Mouse (Mus musculus) kidney, embryonic 16.5 days (tissue): ENCODE results near the gene Mier3. TPM values are rescaled to one million over a fixed set of nuclear protein-coding genes. Genes with fewer than 3 reads are reported as not detected.

Source experiments
- ATAC-seq: fragments of 200-750 bp; cut with Nextera tagmentation; 2 replicates; pipeline ENCODE4 v1.8.0; 2017; ENCODE audit warnings: moderate TSS enrichment; ENCODE audit not compliant: low FRiP score, low TSS enrichment
- H3K27ac ChIP-seq: fragments of 300-500 bp; sonication (generic); 2 replicates; pipeline ENCODE4 v1.5.1; 2014; ENCODE audit warnings: low read length
- H3K27me3 ChIP-seq: fragments of 300-500 bp; sonication (generic); 2 replicates; pipeline ENCODE4 v1.6.1; 2014; ENCODE audit warnings: low read length, control low read depth, mixed read lengths; ENCODE audit not compliant: insufficient read depth
- H3K36me3 ChIP-seq: fragments of 300-500 bp; sonication (generic); 2 replicates; pipeline ENCODE4 v1.6.1; 2014; ENCODE audit warnings: low read length, control low read depth, mixed read lengths; ENCODE audit not compliant: insufficient read depth
- H3K4me1 ChIP-seq: fragments of 300-500 bp; sonication (generic); 2 replicates; pipeline ENCODE4 v1.6.1; 2014; ENCODE audit warnings: low read length, control low read depth, mixed read lengths; ENCODE audit not compliant: insufficient read depth
- H3K4me2 ChIP-seq: fragments of 300-500 bp; sonication (generic); replicated peaks from 2 replicates; pipeline ENCODE4 v1.6.1; 2014; ENCODE audit warnings: low read depth, low read length
- H3K4me3 ChIP-seq: fragments of 300-500 bp; sonication (generic); 2 replicates; pipeline ENCODE4 v1.5.1; 2014; ENCODE audit warnings: mild to moderate bottlenecking, low read length
- H3K9ac ChIP-seq: fragments of 300-500 bp; sonication (generic); replicated peaks from 2 replicates; pipeline ENCODE4 v1.6.1; 2014; ENCODE audit warnings: low read length
- H3K9me3 ChIP-seq: fragments of 300-500 bp; sonication (generic); 2 replicates; pipeline ENCODE4 v1.6.1; 2016; ENCODE audit warnings: low read length, control low read depth
- WGBS: fragments of 180-500 bp; shearing (Covaris S2); extraction: QIAGEN DNeasy Blood & Tissue Kit; methylation state at CpG from one replicate; pipeline ENCODE4 v1.1.7; 2014; 5-methylcytosine and 5-hydroxymethylcytosine counted together
- polyA plus RNA-seq: library from polyadenylated mRNA; unstranded; fragments of >200 nt; fragmentation: Nextera tagmentation; extraction: Ambion mirVana; gene quantifications from 2 replicates; pipeline ENCODE4 v1.2.1, GENCODE M21; 2015

Mier3 gene
- 18.3 and 21.0 TPM in 2 replicates for polyA plus RNA-seq

GRCm38 (mm10) chr13:111680679-111681078 lies at the start of gene Mier3:
Gene Mier3 (plus strand): TSS chr13:111680979.
- Histone ChIP-seq H3K27ac (no peak within 1 kb of the TSS), H3K27me3 (no peaks in the 10 kb centered on the region), H3K4me3 (no peak within 1 kb of the TSS), H3K36me3 (no peaks in the 10 kb centered on the region), H3K9me3 (no peaks in the 10 kb centered on the region), H3K4me2 (no peak within 1 kb of the TSS), H3K4me1 (peaks cover 4% of the 10 kb centered on the region; the same call in 1 of the 2 replicates), H3K9ac (no peak within 1 kb of the TSS)
- 87% methylated on average over 4 of the region's 4 CpGs for WGBS
- no peak for ATAC-seq

DNA sequence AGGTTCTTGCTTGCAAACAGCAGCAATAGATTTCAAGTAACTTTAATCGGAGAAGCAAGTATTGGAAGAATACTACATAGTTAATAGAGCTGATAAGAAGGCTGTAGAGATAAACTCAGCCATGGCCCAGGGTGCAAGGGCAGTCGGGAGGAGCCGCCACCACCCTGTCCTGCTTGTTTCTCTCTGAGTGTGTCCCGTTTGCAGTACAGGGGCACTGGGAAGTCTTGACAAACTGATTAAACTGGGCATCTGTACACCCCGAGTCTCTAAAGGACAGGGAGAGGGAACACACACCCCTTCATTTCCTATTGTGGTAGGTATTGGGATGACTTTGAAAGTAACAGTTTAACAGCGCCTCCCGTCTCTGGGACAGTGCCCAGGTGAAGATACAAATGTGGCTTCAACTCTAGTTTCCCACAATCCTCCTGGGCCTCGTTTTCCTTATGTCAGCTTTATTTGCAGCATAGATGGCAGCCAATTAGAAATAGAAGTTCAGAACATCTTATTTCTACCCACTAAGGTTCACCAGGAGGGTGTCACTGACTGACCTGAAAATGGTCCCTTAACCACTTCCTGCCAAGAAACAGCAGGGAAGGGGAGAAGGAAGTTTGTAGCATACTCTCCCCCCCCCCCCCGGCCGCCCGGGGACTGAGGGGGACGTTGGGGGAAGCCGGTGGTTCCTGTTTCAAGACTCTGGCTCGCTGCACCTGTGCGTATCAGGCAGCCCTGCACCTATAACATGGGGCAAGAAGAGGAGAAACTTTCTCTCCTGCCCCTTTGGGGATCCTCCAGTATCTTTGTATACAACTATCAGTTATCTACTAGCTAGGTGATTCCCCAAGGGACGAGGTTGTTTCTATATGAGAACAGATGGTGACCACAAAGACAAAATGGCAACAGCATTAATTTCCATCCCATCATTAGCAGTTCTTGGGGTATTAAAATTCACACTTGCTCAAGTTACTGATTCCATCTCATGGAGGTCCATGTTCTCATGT lies 46.3 kb upstream of the Mier3 start:
- 86% methylated on average over 16 of the region's 16 CpGs for WGBS
- H3K36me3 ChIP-seq, result no peaks in the 10 kb centered on the region
- no peak overlapping the region for H3K27ac ChIP-seq
- H3K27me3 ChIP-seq, result no peaks in the 10 kb centered on the region
- peaks cover 7% of the 10 kb centered on the region for H3K9me3 ChIP-seq
- no peaks in the 10 kb centered on the region for H3K4me1 ChIP-seq
- no peak overlapping the region for H3K4me2 ChIP-seq
- ATAC-seq, result no peak
- no peak overlapping the region for H3K4me3 ChIP-seq
- H3K9ac ChIP-seq, result no peak overlapping the region

DNA sequence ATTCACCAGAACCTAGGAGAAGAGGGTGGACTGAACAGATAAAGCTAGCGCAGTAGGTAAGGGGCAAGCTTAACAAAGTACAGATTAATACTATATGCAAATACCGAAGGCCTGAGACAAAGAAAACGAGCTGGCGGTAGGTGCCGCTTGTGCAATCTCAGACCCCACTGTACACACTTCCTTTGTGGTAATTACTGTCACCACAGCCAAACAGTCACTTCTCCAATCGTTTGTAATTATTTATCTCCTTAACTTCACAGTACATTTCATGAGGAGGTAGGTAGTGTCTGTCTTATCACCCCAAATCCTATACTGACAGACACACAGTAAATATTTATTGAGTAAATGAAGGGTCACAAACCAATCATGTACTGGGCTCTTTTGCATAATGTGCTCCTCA lies 40.5 kb upstream of the Mier3 start:
- H3K27ac ChIP-seq, result no peak overlapping the region
- no peaks in the 10 kb centered on the region for H3K27me3 ChIP-seq
- no peaks in the 10 kb centered on the region for H3K4me1 ChIP-seq
- peaks cover 7% of the 10 kb centered on the region for H3K9me3 ChIP-seq
- H3K4me2 ChIP-seq, result no peak overlapping the region
- H3K4me3 ChIP-seq, result no peak overlapping the region
- WGBS, result 90% methylated on average over 6 of the region's 6 CpGs
- no peak for ATAC-seq
- no peaks in the 10 kb centered on the region for H3K36me3 ChIP-seq
- no peak overlapping the region for H3K9ac ChIP-seq

GRCm38 (mm10) chr13:111643636-111644035 lies 37.1 kb upstream of the Mier3 start:
- Histone ChIP-seq H3K4me2 (no peak overlapping the region), H3K27ac (no peak overlapping the region), H3K27me3 (no peaks in the 10 kb centered on the region), H3K4me1 (no peaks in the 10 kb centered on the region), H3K4me3 (no peak overlapping the region), H3K9me3 (no peaks in the 10 kb centered on the region), H3K36me3 (no peaks in the 10 kb centered on the region), H3K9ac (no peak overlapping the region)
- no peak for ATAC-seq
- 73% methylated on average over 2 of the region's 2 CpGs for WGBS

GRCm38 (mm10) chr13:111646204-111646603 lies 34.6 kb upstream of the Mier3 start:
- H3K9ac ChIP-seq, result no peak overlapping the region
- 76% methylated on average over 9 of the region's 9 CpGs for WGBS
- no peaks in the 10 kb centered on the region for H3K9me3 ChIP-seq
- H3K4me3 ChIP-seq, result no peak overlapping the region
- no peaks in the 10 kb centered on the region for H3K27me3 ChIP-seq
- H3K27ac ChIP-seq, result no peak overlapping the region
- no peaks in the 10 kb centered on the region for H3K4me1 ChIP-seq
- ATAC-seq, result no peak
- H3K4me2 ChIP-seq, result no peak overlapping the region
- H3K36me3 ChIP-seq, result no peaks in the 10 kb centered on the region

DNA sequence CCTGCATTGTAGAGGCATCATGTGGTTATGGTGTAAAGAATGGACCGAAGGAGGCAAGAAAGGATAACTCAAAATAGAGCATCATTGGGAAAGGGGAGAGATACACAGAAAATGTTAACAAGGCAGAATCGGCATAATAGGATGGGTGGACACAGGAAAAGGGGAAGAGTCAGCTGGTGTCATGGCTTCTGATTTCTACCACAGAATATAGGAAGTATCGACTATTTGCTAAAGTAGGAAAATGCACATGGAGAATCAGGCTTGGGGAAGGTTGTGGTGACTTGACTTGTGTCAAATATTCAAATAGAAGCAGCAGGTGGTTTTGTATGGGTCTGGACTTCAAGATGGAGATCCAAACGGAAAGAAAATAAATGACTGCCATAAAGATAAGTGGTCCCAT lies 33.5 kb upstream of the Mier3 start:
- WGBS, result 86% methylated on average over 4 of the region's 4 CpGs

GRCm38 (mm10) chr13:111651020-111651419 lies 29.8 kb upstream of the Mier3 start:
- Histone ChIP-seq H3K9ac (no peak overlapping the region), H3K4me1 (no peaks in the 10 kb centered on the region), H3K9me3 (no peaks in the 10 kb centered on the region), H3K4me3 (no peak overlapping the region), H3K4me2 (no peak overlapping the region), H3K27ac (no peak overlapping the region), H3K27me3 (no peaks in the 10 kb centered on the region), H3K36me3 (no peaks in the 10 kb centered on the region)
- no peak for ATAC-seq
- WGBS, result 83% methylated on average over 6 of the region's 6 CpGs

More for the DNA sequence above, 33.5 kb upstream of the Mier3 start:
- Histone ChIP-seq H3K9ac (no peak overlapping the region), H3K27ac (no peak overlapping the region), H3K4me1 (no peaks in the 10 kb centered on the region), H3K27me3 (no peaks in the 10 kb centered on the region), H3K4me2 (no peak overlapping the region), H3K4me3 (no peak overlapping the region), H3K9me3 (no peaks in the 10 kb centered on the region), H3K36me3 (no peaks in the 10 kb centered on the region)
- no peak for ATAC-seq

GRCm38 (mm10) chr13:111655273-111655672 lies 25.5 kb upstream of the Mier3 start:
- Histone ChIP-seq H3K27me3 (no peaks in the 10 kb centered on the region), H3K4me3 (no peak overlapping the region), H3K27ac (no peak overlapping the region), H3K9me3 (no peaks in the 10 kb centered on the region), H3K9ac (no peak overlapping the region), H3K4me1 (peaks cover 14% of the 10 kb centered on the region), H3K4me2 (no peak overlapping the region), H3K36me3 (no peaks in the 10 kb centered on the region)
- 90% methylated on average over 4 of the region's 4 CpGs for WGBS
- ATAC-seq, result no peak

GRCm38 (mm10) chr13:111655856-111656255 lies 24.9 kb upstream of the Mier3 start:
- 79% methylated on average over 2 of the region's 2 CpGs for WGBS
- no peak overlapping the region for H3K9ac ChIP-seq
- ATAC-seq, result no peak
- H3K27ac ChIP-seq, result no peak overlapping the region
- H3K9me3 ChIP-seq, result no peaks in the 10 kb centered on the region
- peaks cover 17% of the 10 kb centered on the region for H3K4me1 ChIP-seq
- H3K27me3 ChIP-seq, result no peaks in the 10 kb centered on the region
- no peak overlapping the region for H3K4me2 ChIP-seq
- H3K36me3 ChIP-seq, result no peaks in the 10 kb centered on the region
- H3K4me3 ChIP-seq, result no peak overlapping the region

- H3K9me3 ChIP-seq, result no peaks in the 10 kb centered on the region
- H3K4me1 ChIP-seq, result peaks cover 17% of the 10 kb centered on the region
- H3K4me2 ChIP-seq, result no peak overlapping the region
- 67% methylated on average over 10 of the region's 10 CpGs for WGBS
- no peak for ATAC-seq
- H3K27ac ChIP-seq, result no peak overlapping the region
- no peak overlapping the region for H3K9ac ChIP-seq
- no peaks in the 10 kb centered on the region for H3K36me3 ChIP-seq
- H3K4me3 ChIP-seq, result no peak overlapping the region
- no peaks in the 10 kb centered on the region for H3K27me3 ChIP-seq
Observed at GRCm38 (mm10) chr13:111656309-111656708, 24.5 kb upstream of the Mier3 start.
